Mouse (Mus musculus): ENCODE measurements around the gene Gdpd3.

GRCm38 (mm10) chr7:126762471-126763008, 3.6 kb upstream of the Gdpd3 start:
- TF ChIP-seq CTCF (IDR thresholded peaks at IDR 0.05; ENCODE audit: extremely low read depth, insufficient read length, insufficient replicate concordance, low read depth, low read length) (no peak), POLR2A (IDR thresholded peaks at IDR 0.05; ENCODE audit: low read depth, low read length) (no peak)

Measured in small intestine, adult 2 months (tissue).